In the genomic region with DNA sequence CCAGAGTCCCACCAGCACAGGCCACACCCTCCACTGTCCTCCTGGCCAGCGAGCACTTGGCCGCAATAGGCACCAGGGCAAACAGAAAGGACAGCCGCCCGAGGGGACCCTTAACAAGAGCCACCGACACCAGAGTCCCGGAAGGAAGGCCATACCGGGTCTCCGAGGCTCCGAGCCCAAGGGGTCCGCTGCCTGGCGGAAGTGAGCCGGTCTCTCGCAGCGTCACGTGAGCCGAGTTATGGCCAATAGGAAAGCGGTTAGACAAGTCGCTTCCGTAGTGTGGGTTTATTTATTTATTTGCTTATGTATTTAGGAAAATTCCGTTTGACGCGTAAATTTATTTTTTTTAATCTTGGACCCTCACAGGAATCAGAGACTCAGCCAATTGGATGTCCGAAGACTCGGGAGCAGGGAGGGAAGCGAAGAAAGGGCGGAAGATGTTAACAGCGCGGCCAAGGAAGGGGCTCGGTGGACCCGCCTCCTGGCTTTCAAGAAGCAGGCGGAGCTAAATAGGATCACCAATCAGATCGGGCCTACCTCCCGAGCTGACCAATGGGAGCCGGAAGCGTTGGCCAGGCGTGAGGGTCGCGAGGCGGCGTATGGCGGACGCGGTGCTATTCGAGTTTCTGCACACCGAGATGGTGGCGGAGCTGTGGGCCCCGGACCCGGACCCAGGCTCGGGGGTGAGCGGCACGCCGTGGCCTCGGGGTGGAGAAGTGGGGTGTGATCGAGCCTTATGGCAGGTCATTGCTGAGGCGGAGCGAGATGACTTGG, we compare ENCODE assay signal across 8 mouse cellular contexts. TPM values are rescaled to one million over a fixed set of nuclear protein-coding genes. Genes with fewer than 3 reads are reported as not detected.
DNase-seq lines count a peak whose midpoint lies in the region; ATAC-seq and TF ChIP-seq lines count a peak whose summit lies in the region.

A gene (minus strand): TSS at position 218 of the 774 bp plus-strand sequence.
A gene (plus strand): TSS at position 246 of the 774 bp plus-strand sequence.

- H3K4me3 ChIP-seq in CH12.LX (replicated peaks in 1 of 3; ENCODE audit: low read depth in 2 of 3, low read length in 2 of 3, poor library complexity in 1 of 3): peak within 1 kb of the TSS; percentile 90 to 98 (median 91)
- peak within 1 kb of the TSS; percentile 72 for H3K4me3 ChIP-seq in forebrain, embryonic 11.5 days (ENCODE audit: low read depth, low read length)
- peak within 1 kb of the TSS; percentile 97 for H3K4me3 ChIP-seq in heart, embryonic 16.5 days (ENCODE audit: low read length)
- peak within 1 kb of the TSS; percentile 93 for H3K4me3 ChIP-seq in liver, embryonic 15.5 days (replicated peaks)
- peak within 1 kb of the TSS; percentile 76 for H3K4me3 ChIP-seq in neural tube, embryonic 12.5 days

- peak; percentile 93 for DNase-seq in CH12.LX (ENCODE audit: extremely low read depth)
- peak; percentile 91 for DNase-seq in c-Kit-positive CD71-positive TER-119-negative erythroid progenitor cells, embryonic 14.5 days (ENCODE audit: low read depth)
- peak; percentile 93 for DNase-seq in forebrain, embryonic 11.5 days (ENCODE audit: low spot score)
- DNase-seq in kidney, postnatal 36 days: peak; percentile 94 to 95
- DNase-seq in telencephalon, adult 2 months (ENCODE audit: low read depth, low spot score): peak; percentile 94

- peak within 1 kb of the TSS; percentile 2; the same call in 1 of the 2 replicates for H3K27ac ChIP-seq in CH12.LX (ENCODE audit: insufficient read depth, low read depth)
- H3K27ac ChIP-seq in forebrain, embryonic 11.5 days (ENCODE audit: low read depth, low read length): peak within 1 kb of the TSS; percentile 74
- H3K27ac ChIP-seq in heart, embryonic 16.5 days (ENCODE audit: low read length): peak within 1 kb of the TSS; percentile 89
- peak within 1 kb of the TSS; percentile 88 for H3K27ac ChIP-seq in liver, embryonic 15.5 days (replicated peaks)
- H3K27ac ChIP-seq in neural tube, embryonic 12.5 days: 0 out of 2 replicates have a peak within 1 kb of the TSS, but pooled peaks have one; percentile 38

- no peaks in the 10 kb centered on the region for H3K27me3 ChIP-seq in CH12.LX (replicated peaks)
- no peaks in the 10 kb centered on the region for H3K27me3 ChIP-seq in forebrain, embryonic 11.5 days (ENCODE audit: control insufficient read depth, insufficient read depth, low read length)
- no peaks in the 10 kb centered on the region for H3K27me3 ChIP-seq in heart, embryonic 16.5 days (ENCODE audit: control insufficient read depth, insufficient read depth, low read length)
- H3K27me3 ChIP-seq in liver, embryonic 15.5 days: 0 out of 2 replicates have a peak, but pooled peaks cover 8% of the 10 kb centered on the region
- no peaks in the 10 kb centered on the region for H3K27me3 ChIP-seq in neural tube, embryonic 12.5 days (replicated peaks)

- ATAC-seq in forebrain, embryonic 11.5 days (replicated peaks; ENCODE audit: low FRiP score): peak; percentile 94
- peak; percentile 94 for ATAC-seq in heart, embryonic 16.5 days (replicated peaks; ENCODE audit: extremely low read depth, insufficient read depth, low FRiP score)
- peak; percentile 95 for ATAC-seq in liver, embryonic 15.5 days (ENCODE audit: insufficient read depth)
- peak; percentile 94 for ATAC-seq in neural tube, embryonic 12.5 days (ENCODE audit: low FRiP score, low read depth)

- TF ChIP-seq RAD21 in CH12.LX (IDR thresholded peaks at IDR 0.05; ENCODE audit: low read depth, low read length): no peak

- peaks cover 2% of the 10 kb centered on the region for H3K9me3 ChIP-seq in CH12.LX (replicated peaks; ENCODE audit: low read length)
- no peaks in the 10 kb centered on the region for H3K9me3 ChIP-seq in forebrain, embryonic 11.5 days (ENCODE audit: control insufficient read depth, low read length)
- H3K9me3 ChIP-seq in heart, embryonic 16.5 days (replicated peaks; ENCODE audit: control insufficient read depth, low read length): no peaks in the 10 kb centered on the region
- H3K9me3 ChIP-seq in liver, embryonic 15.5 days (replicated peaks): no peaks in the 10 kb centered on the region
- no peaks in the 10 kb centered on the region for H3K9me3 ChIP-seq in neural tube, embryonic 12.5 days

- H3K4me2 ChIP-seq in CH12.LX (ENCODE audit: insufficient read depth, low read depth, poor library complexity, severe bottlenecking): peak within 1 kb of the TSS; percentile 78
- peak within 1 kb of the TSS; percentile 94 for H3K4me2 ChIP-seq in forebrain, embryonic 11.5 days (ENCODE audit: low read depth, low read length, severe bottlenecking)
- peak within 1 kb of the TSS; percentile 97 for H3K4me2 ChIP-seq in heart, embryonic 16.5 days (ENCODE audit: low read depth, low read length)
- peak within 1 kb of the TSS; percentile 93 for H3K4me2 ChIP-seq in liver, embryonic 15.5 days
- peak within 1 kb of the TSS; percentile 91 for H3K4me2 ChIP-seq in neural tube, embryonic 12.5 days (replicated peaks)

- H3K9ac ChIP-seq in CH12.LX (ENCODE audit: insufficient read depth, low read depth): peak within 1 kb of the TSS; percentile 79
- peak within 1 kb of the TSS; percentile 81 for H3K9ac ChIP-seq in forebrain, embryonic 11.5 days (ENCODE audit: low read length)
- H3K9ac ChIP-seq in heart, embryonic 16.5 days (ENCODE audit: low read length): peak within 1 kb of the TSS; percentile 92
- H3K9ac ChIP-seq in liver, embryonic 15.5 days: peak within 1 kb of the TSS; percentile 78
- H3K9ac ChIP-seq in neural tube, embryonic 12.5 days: peak within 1 kb of the TSS; percentile 86

- TF ChIP-seq CTCF in CH12.LX (conservative IDR thresholded peaks at IDR 0.05 in 1 of 2, IDR thresholded peaks at IDR 0.05 in 1 of 2; ENCODE audit: low read depth in 2 of 2, low read length in 2 of 2): no peak

- in situ Hi-C loops in CH12.LX (cut with MboI; ENCODE audit: low pct_ligation_motif_present, low pct_unique_long_range_greater_than_20kb, low sequenced_read_pairs): loop anchor here (5.0 to 10.0 kb wide), 3 partner anchors 34 to 366 kb away; a partner anchor contains a TSS

- TF ChIP-seq EP300 in CH12.LX (IDR thresholded peaks at IDR 0.05; ENCODE audit: low read length): no peak

- peaks cover 17 to 39% of the 10 kb centered on the region in 2 experiments for H3K4me1 ChIP-seq in CH12.LX (ENCODE audit: control insufficient read depth in 1 of 2, insufficient read depth in 2 of 2)
- H3K4me1 ChIP-seq in forebrain, embryonic 11.5 days (replicated peaks; ENCODE audit: control insufficient read depth, insufficient read depth, low read length): peaks cover 12% of the 10 kb centered on the region
- H3K4me1 ChIP-seq in heart, embryonic 16.5 days (ENCODE audit: control insufficient read depth, insufficient read depth, low read length): peaks cover 13% of the 10 kb centered on the region
- peaks cover 39% of the 10 kb centered on the region for H3K4me1 ChIP-seq in liver, embryonic 15.5 days (replicated peaks)
- peaks cover 17% of the 10 kb centered on the region for H3K4me1 ChIP-seq in neural tube, embryonic 12.5 days

- dilution Hi-C loops in CH12.LX (cut with MboI; ENCODE audit: extremely low pct_ligation_motif_present, extremely low pct_unique_long_range_greater_than_20kb, low sequenced_read_pairs): no loop called here

- peaks cover 14% of the 10 kb centered on the region for H3K79me2 ChIP-seq in CH12.LX (replicated peaks; ENCODE audit: control insufficient read depth, extremely low read depth, insufficient read depth, poor library complexity, severe bottlenecking)

- H3K36me3 ChIP-seq in CH12.LX (replicated peaks in 1 of 2; ENCODE audit: control insufficient read depth in 1 of 2, insufficient read depth in 1 of 2, low read length in 1 of 2): peaks cover 0 to 21% of the 10 kb centered on the region in 2 experiments
- no peaks in the 10 kb centered on the region for H3K36me3 ChIP-seq in forebrain, embryonic 11.5 days (ENCODE audit: control insufficient read depth, insufficient read depth, low read length)
- no peaks in the 10 kb centered on the region for H3K36me3 ChIP-seq in heart, embryonic 16.5 days (ENCODE audit: control insufficient read depth, insufficient read depth)
- H3K36me3 ChIP-seq in liver, embryonic 15.5 days (replicated peaks): no peaks in the 10 kb centered on the region
- H3K36me3 ChIP-seq in neural tube, embryonic 12.5 days: no peaks in the 10 kb centered on the region

- WGBS in forebrain, embryonic 11.5 days: under 1% methylated on average over 56 of the region's 56 CpGs
- WGBS in heart, embryonic 16.5 days: under 1% methylated on average over 56 of the region's 56 CpGs
- WGBS in liver, embryonic 15.5 days (ENCODE audit: insufficient replicate concordance): under 1% methylated on average over 56 of the region's 56 CpGs
- WGBS in neural tube, embryonic 12.5 days: under 1% methylated on average over 56 of the region's 56 CpGs

- TF ChIP-seq POLR2A in CH12.LX (IDR thresholded peaks at IDR 0.05; ENCODE audit: low read depth, low read length): peak; percentile 81

TF ChIP-seq in CH12.LX, 34 proteins besides CTCF, POLR2A, EP300 and RAD21 (continues in another document):
- TF ChIP-seq RCOR1 (conservative IDR thresholded peaks at IDR 0.05; ENCODE audit: low read depth, low read length) (no peak), IRF4 (IDR thresholded peaks at IDR 0.05; ENCODE audit: low read depth, low read length) (no peak), MXI1 (IDR thresholded peaks at IDR 0.05; ENCODE audit: low read depth, low read length) (peak; percentile 69; the same call in 1 of the 2 replicates), ZNF384 (IDR thresholded peaks at IDR 0.05; ENCODE audit: low read depth, low read length) (no peak), JUN (IDR thresholded peaks at IDR 0.05; ENCODE audit: insufficient read depth, low read depth, low read length) (no peak), USF1 (IDR thresholded peaks at IDR 0.05; ENCODE audit: low read depth, low read length) (peak; percentile 97), ETS1 (conservative IDR thresholded peaks at IDR 0.05; ENCODE audit: low read depth, low read length) (no peak)

RNA-seq across cellular contexts. Expression of the first gene that starts in this region (rescaled TPM):
- total RNA-seq in CH12.LX (2012; rRNA removed): 5.1 and 6.7 TPM in 2 replicates
- total RNA-seq in CH12.LX (2014; rRNA removed): 6.9 and 8.0 TPM in 2 replicates
- polyA plus RNA-seq in CH12.LX (2012; ENCODE audit: insufficient read length, low read depth): 3.8 and 4.9 TPM in 2 replicates
- 2.9 and 4.5 TPM in 2 replicates for polyA plus RNA-seq in forebrain, embryonic 11.5 days (2014; fragmentation: Nextera tagmentation; extraction: Ambion mirVana)
- 1.6 and 1.7 TPM in 2 replicates for polyA plus RNA-seq in heart, embryonic 16.5 days (2015; fragmentation: Nextera tagmentation; extraction: Ambion mirVana)
- 0.79 and 1.1 TPM in 2 replicates for polyA plus RNA-seq in liver, embryonic 15.5 days (2015; fragmentation: Nextera tagmentation; extraction: Ambion mirVana)
- 4.6 and 5.7 TPM in 2 replicates for polyA plus RNA-seq in neural tube, embryonic 12.5 days (2016; fragmentation: Nextera tagmentation; extraction: Ambion mirVana)

RNA-seq across cellular contexts. Expression of the second gene that starts in this region (rescaled TPM):
- 114 and 201 TPM in 2 replicates for total RNA-seq in CH12.LX (2012; rRNA removed)
- 72.2 and 77.8 TPM in 2 replicates for total RNA-seq in CH12.LX (2014; rRNA removed)
- polyA plus RNA-seq in CH12.LX (2012; ENCODE audit: insufficient read length, low read depth): 37.2 and 41.1 TPM in 2 replicates
- polyA plus RNA-seq in forebrain, embryonic 11.5 days (2014; fragmentation: Nextera tagmentation; extraction: Ambion mirVana): 43.7 and 54.1 TPM in 2 replicates
- polyA plus RNA-seq in heart, embryonic 16.5 days (2015; fragmentation: Nextera tagmentation; extraction: Ambion mirVana): 73.2 and 83.4 TPM in 2 replicates
- 41.2 and 42.0 TPM in 2 replicates for polyA plus RNA-seq in liver, embryonic 15.5 days (2015; fragmentation: Nextera tagmentation; extraction: Ambion mirVana)
- polyA plus RNA-seq in neural tube, embryonic 12.5 days (2016; fragmentation: Nextera tagmentation; extraction: Ambion mirVana): 50.6 and 51.0 TPM in 2 replicates

Comparison
In these comparisons a context has a peak if more than half of its experiments do, and no peak if none do; other contexts are left out.
1. Peak in every context shown above with its lines: DNase-seq, ATAC-seq, H3K4me3 ChIP-seq and H3K27ac ChIP-seq.
2. H3K27ac ChIP-seq: peak in every context shown above with its lines; median percentile 89 in heart, embryonic 16.5 days; 88 in liver, embryonic 15.5 days; 74 in forebrain, embryonic 11.5 days; 38 in neural tube, embryonic 12.5 days; 2 in CH12.LX.